Comparison of ENCODE assay signal across 7 mouse cellular contexts in genomic region chr19:3533266-3533966, GRCm38 (mm10). TPM values are rescaled to one million over a fixed set of nuclear protein-coding genes. Genes with fewer than 3 reads are reported as not detected.
DNase-seq lines count a peak whose midpoint lies in the region; TF ChIP-seq lines count a peak whose summit lies in the region.
"Not testable (repeated sequence)": the region's sequence is repeated elsewhere in the genome, so short reads cannot be mapped to it uniquely, and the experiment has no call there.

No protein-coding gene starts in this region.

- in situ Hi-C loops in CH12.LX (cut with MboI; ENCODE audit: low pct_ligation_motif_present, low pct_unique_long_range_greater_than_20kb, low sequenced_read_pairs); ES-E14 (cut with MboI; ENCODE audit: low sequenced_read_pairs in 2 of 2, unreplicated experiment in 2 of 2): not testable (repeated sequence)

- DNase-seq in CH12.LX (ENCODE audit: extremely low read depth), result peak; percentile 87
- DNase-seq in ES-E14 (ENCODE audit: low read depth, low spot score); layer of hippocampus, adult 2 months (ENCODE audit: low spot score in 2 of 2): not testable (repeated sequence)
- DNase-seq in c-Kit-positive CD71-positive TER-119-positive erythroid progenitor cells, embryonic 14.5 days (ENCODE audit: low spot score), result peak; percentile 27
- DNase-seq in heart, embryonic 10.5 days (ENCODE audit: low spot score), result peak; percentile 20
- peak; percentile 35 for DNase-seq in lung, postnatal 36 days
- peak; percentile 12 for DNase-seq in urinary bladder, postnatal 25 days (ENCODE audit: low spot score)

- H3K27ac ChIP-seq in CH12.LX (ENCODE audit: insufficient read depth, low read depth) (peak overlapping the region; percentile 97), ES-E14 (ENCODE audit: insufficient read depth, low read depth, low read length, poor library complexity, severe bottlenecking) (peak overlapping the region; percentile 92)
- not testable (repeated sequence) for H3K27ac ChIP-seq in heart, embryonic 10.5 days; layer of hippocampus, adult 2 months

- peaks cover 65% of the 10 kb centered on the region for H3K79me2 ChIP-seq in CH12.LX (replicated peaks; ENCODE audit: control insufficient read depth, extremely low read depth, insufficient read depth, poor library complexity, severe bottlenecking)

- peak; percentile 76 for TF ChIP-seq POLR2A in CH12.LX (IDR thresholded peaks at IDR 0.05; ENCODE audit: low read depth, low read length)

- 75% methylated on average over 12 of the region's 12 CpGs for WGBS in heart, embryonic 10.5 days

- H3K27me3 ChIP-seq in CH12.LX (replicated peaks); heart, embryonic 10.5 days (ENCODE audit: insufficient read depth, poor library complexity, severe bottlenecking): not testable (repeated sequence)

- peak overlapping the region; percentile 58 for H3K9ac ChIP-seq in CH12.LX (ENCODE audit: insufficient read depth, low read depth)
- peak overlapping the region; percentile 73 for H3K9ac ChIP-seq in ES-E14 (ENCODE audit: insufficient read depth, low read depth, low read length, poor library complexity, severe bottlenecking)

- H3K36me3 ChIP-seq in CH12.LX (replicated peaks in 1 of 2; ENCODE audit: control insufficient read depth in 1 of 2, insufficient read depth in 1 of 2, low read length in 1 of 2), result peaks cover 0 to 20% of the 10 kb centered on the region in 2 experiments
- not testable (repeated sequence) for H3K36me3 ChIP-seq in ES-E14 (ENCODE audit: control insufficient read depth, insufficient read depth, low read length, poor library complexity, severe bottlenecking); heart, embryonic 10.5 days

- dilution Hi-C loops in CH12.LX (cut with MboI; ENCODE audit: extremely low pct_ligation_motif_present, extremely low pct_unique_long_range_greater_than_20kb, low sequenced_read_pairs), result not testable (repeated sequence)

- H3K4me3 ChIP-seq in CH12.LX (replicated peaks in 1 of 3; ENCODE audit: low read depth in 2 of 3, low read length in 2 of 3, poor library complexity in 1 of 3) (peak overlapping the region in 1 of 3 experiments; percentile 6), ES-E14 (ENCODE audit: insufficient read depth in 1 of 2, low read depth in 1 of 2, low read length in 2 of 2, poor library complexity in 1 of 2, severe bottlenecking in 1 of 2) (peak overlapping the region; percentile 22 to 52)
- H3K4me3 ChIP-seq in heart, embryonic 10.5 days; layer of hippocampus, adult 2 months: not testable (repeated sequence)

- 0 out of 2 replicates have a peak overlapping the region, but pooled peaks have one; percentile 18 for H3K4me2 ChIP-seq in CH12.LX (ENCODE audit: insufficient read depth, low read depth, poor library complexity, severe bottlenecking)

- TF ChIP-seq EP300 in CH12.LX (IDR thresholded peaks at IDR 0.05; ENCODE audit: low read length), result peak; percentile 59

- TF ChIP-seq RAD21 in CH12.LX (IDR thresholded peaks at IDR 0.05; ENCODE audit: low read depth, low read length), result peak; percentile 32

- TF ChIP-seq CTCF in CH12.LX (conservative IDR thresholded peaks at IDR 0.05 in 1 of 2, IDR thresholded peaks at IDR 0.05 in 1 of 2; ENCODE audit: low read depth in 2 of 2, low read length in 2 of 2), result peak in 1 of 2 experiments; percentile 52; a peak in 2 of 4 replicates
- 0 out of 2 replicates have a peak, but pooled peaks have one; percentile 7 for TF ChIP-seq CTCF in layer of hippocampus, adult 2 months (conservative IDR thresholded peaks at IDR 0.05)

- H3K4me1 ChIP-seq in CH12.LX (ENCODE audit: control insufficient read depth in 1 of 2, insufficient read depth in 2 of 2) (peaks cover 33 to 84% of the 10 kb centered on the region in 2 experiments), ES-E14 (ENCODE audit: control insufficient read depth in 2 of 2, insufficient read depth in 2 of 2, low read length in 2 of 2, poor library complexity in 1 of 2) (peaks cover 0 to 11% of the 10 kb centered on the region in 2 experiments; a peak in 2 of 4 replicates)
- H3K4me1 ChIP-seq in heart, embryonic 10.5 days, result peaks cover 22% of the 10 kb centered on the region

- H3K9me3 ChIP-seq in CH12.LX (replicated peaks; ENCODE audit: low read length); ES-E14 (ENCODE audit: control insufficient read depth, insufficient read depth, low read depth, low read length); heart, embryonic 10.5 days: not testable (repeated sequence)

TF ChIP-seq in CH12.LX, 34 proteins besides CTCF, POLR2A, EP300 and RAD21 (continues in another document):
- peak; percentile 49; the same call in 1 of the 2 replicates for TF ChIP-seq RCOR1 (conservative IDR thresholded peaks at IDR 0.05; ENCODE audit: low read depth, low read length)
- peak; percentile 61; the same call in 1 of the 2 replicates for TF ChIP-seq BHLHE40 (IDR thresholded peaks at IDR 0.05; ENCODE audit: low read depth, low read length)
- TF ChIP-seq TCF12 (IDR thresholded peaks at IDR 0.05; ENCODE audit: low read depth, low read length), result peak; percentile 59; the same call in 1 of the 2 replicates
- peak; percentile 69 for TF ChIP-seq MAX (IDR thresholded peaks at IDR 0.05; ENCODE audit: low read length)
- TF ChIP-seq IRF4 (IDR thresholded peaks at IDR 0.05; ENCODE audit: low read depth, low read length), result peak; percentile 49; the same call in 1 of the 2 replicates
- peak; percentile 99 for TF ChIP-seq CHD1 (IDR thresholded peaks at IDR 0.05; ENCODE audit: low read depth, low read length)
- TF ChIP-seq MYC (IDR thresholded peaks at IDR 0.05; ENCODE audit: low read depth, low read length), result peak; percentile 81; the same call in 1 of the 2 replicates
- peak; percentile 84 for TF ChIP-seq TBP (conservative IDR thresholded peaks at IDR 0.05; ENCODE audit: low read depth, low read length)
- peak; percentile 58; the same call in 1 of the 2 replicates for TF ChIP-seq NELFE (IDR thresholded peaks at IDR 0.05; ENCODE audit: low read depth, low read length)
- 0 out of 2 replicates have a peak, but pooled peaks have one; percentile 40 for TF ChIP-seq MAZ (IDR thresholded peaks at IDR 0.05; ENCODE audit: low read depth, low read length)
- TF ChIP-seq KAT2A (IDR thresholded peaks at IDR 0.05; ENCODE audit: insufficient replicate concordance, low read length), result 0 out of 2 replicates have a peak, but pooled peaks have one; percentile 32
- 0 out of 2 replicates have a peak, but pooled peaks have one; percentile 16 for TF ChIP-seq MEF2A (IDR thresholded peaks at IDR 0.05; ENCODE audit: borderline replicate concordance, low read depth, low read length)
- peak; percentile 49; the same call in 1 of the 2 replicates for TF ChIP-seq ZMIZ1 (IDR thresholded peaks at IDR 0.05; ENCODE audit: low read depth, low read length)
- TF ChIP-seq MXI1 (IDR thresholded peaks at IDR 0.05; ENCODE audit: low read depth, low read length), result 0 out of 2 replicates have a peak, but pooled peaks have one; percentile 25
- peak; percentile 10; the same call in 1 of the 2 replicates for TF ChIP-seq JUN (IDR thresholded peaks at IDR 0.05; ENCODE audit: insufficient read depth, low read depth, low read length)
- 0 out of 2 replicates have a peak, but pooled peaks have one; percentile 14 for TF ChIP-seq SMC3 (IDR thresholded peaks at IDR 0.05; ENCODE audit: low read depth, low read length)

RNA-seq across cellular contexts. Expression of gene Ppp6r3, which starts 42.1 kb away (rescaled TPM):
- total RNA-seq in CH12.LX (2012; rRNA removed), result 67.0 and 68.5 TPM in 2 replicates
- total RNA-seq in CH12.LX (2014; rRNA removed), result 94.6 and 104 TPM in 2 replicates
- polyA plus RNA-seq in CH12.LX (2012; ENCODE audit: insufficient read length, low read depth), result 66.2 and 72.3 TPM in 2 replicates
- total RNA-seq in ES-E14 (2012; rRNA removed), result 104 and 117 TPM in 2 replicates
- 63.4 and 63.5 TPM in 2 replicates for polyA plus RNA-seq in heart, embryonic 10.5 days (2016; fragmentation: Nextera tagmentation; extraction: Ambion mirVana)
- 10 to 100 TPM; 82.7 to 88.5 TPM for total RNA-seq in layer of hippocampus, adult 2 months (2021)
